Mouse (Mus musculus) telencephalon, adult 2 months (tissue): ENCODE results near the gene Gm26602.
"Not testable (repeated sequence)": the region's sequence is repeated elsewhere in the genome, so short reads cannot be mapped to it uniquely, and the experiment has no call there.

Source experiments
- DNase-seq: peaks from one replicate; pipeline ENCODE4 v3.0.0-alpha.2; 2011; ENCODE audit warnings: low read depth, low spot score

The Gm26602 gene

GRCm38 (mm10) chr10:79958140-79958816 is 47.6 kb downstream of the Gm26602 start:
- no peak for DNase-seq

GRCm38 (mm10) chr10:79959412-79959811 is 48.8 kb downstream of the Gm26602 start:
- not testable (repeated sequence) for DNase-seq

GRCm38 (mm10) chr10:79959847-79960601 is 49.4 kb downstream of the Gm26602 start, which contains the start of gene Wdr18:
TSS of gene Wdr18 (plus strand) at chr10:79960152.
- DNase-seq: peak; percentile 99
